Mouse (Mus musculus): ENCODE data around the gene Anp32e.

DNA sequence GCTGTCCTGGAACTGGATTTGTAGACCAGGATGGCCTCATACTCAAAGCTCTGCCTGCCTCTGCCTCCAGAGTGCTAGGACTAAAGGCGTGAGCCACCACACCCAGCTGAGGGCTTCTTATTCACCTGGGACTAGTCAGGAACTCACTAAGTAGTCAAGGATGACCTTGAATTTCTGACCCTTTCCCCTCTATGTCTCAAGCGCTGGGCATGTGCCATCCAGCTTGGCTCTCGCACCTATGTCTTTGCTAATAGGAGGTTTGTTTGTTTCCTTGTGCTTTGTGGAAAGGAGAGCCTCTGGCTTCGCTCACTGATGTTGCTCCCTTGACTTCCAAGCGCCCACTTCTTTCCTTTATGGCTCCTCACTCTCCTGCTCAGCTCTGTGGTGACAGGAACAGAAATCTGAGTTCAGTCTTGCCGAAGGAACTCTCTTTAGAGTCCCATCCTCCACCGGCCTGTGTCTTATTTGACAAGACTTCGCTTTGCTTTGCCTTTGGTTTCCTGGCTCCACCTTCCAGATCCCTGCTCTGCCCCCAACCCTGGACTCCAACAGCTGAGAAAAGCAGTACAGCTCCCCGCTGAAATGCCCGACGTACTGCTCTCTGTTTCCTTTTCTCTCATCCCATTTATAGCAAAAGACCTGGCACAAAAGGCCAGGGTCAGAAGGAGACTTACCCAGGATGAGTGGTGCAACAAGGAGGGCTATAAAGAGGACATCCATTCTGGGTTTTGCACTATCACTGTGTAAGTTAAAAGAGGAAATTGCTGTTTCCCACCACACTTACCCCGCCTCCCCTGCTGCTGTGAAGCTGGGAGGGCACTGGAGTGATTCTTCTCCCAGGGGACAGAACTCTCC lies 37.6 kb upstream of the Anp32e start, which contains the start of gene BC028528:
- no peak for TF ChIP-seq CTCF (IDR thresholded peaks at IDR 0.05; ENCODE audit: low read depth, low read length)
- no peak for TF ChIP-seq GATA2 (IDR thresholded peaks at IDR 0.05; ENCODE audit: borderline replicate concordance, low read depth, low read length)
- TF ChIP-seq GATA1 (IDR thresholded peaks at IDR 0.05; ENCODE audit: borderline replicate concordance, low read length), result no peak
- TF ChIP-seq POLR2AphosphoS5 (IDR thresholded peaks at IDR 0.05; ENCODE audit: insufficient replicate concordance, low read depth, low read length), result no peak
